Mouse (Mus musculus) T-helper 2 cell (primary cell): ENCODE results near the gene 0610037L13Rik.

Experiments
- in situ Hi-C: fragments of 300-600 bp; cut with MboI, MseI; formaldehyde crosslinking; loops from one replicate; pipeline ENCODE4 v1.15.1; 2025; ENCODE audit warnings: high pct_unique_total_duplicates

Gene 0610037L13Rik

GRCm38 (mm10) chr4:107906561-107906960 is 16.9 kb downstream of the 0610037L13Rik start:
- in situ Hi-C loops = no loop called here

- in situ Hi-C loops = no loop called here
Observed at GRCm38 (mm10) chr4:107910020-107910419, 20.4 kb downstream of the 0610037L13Rik start.

DNA sequence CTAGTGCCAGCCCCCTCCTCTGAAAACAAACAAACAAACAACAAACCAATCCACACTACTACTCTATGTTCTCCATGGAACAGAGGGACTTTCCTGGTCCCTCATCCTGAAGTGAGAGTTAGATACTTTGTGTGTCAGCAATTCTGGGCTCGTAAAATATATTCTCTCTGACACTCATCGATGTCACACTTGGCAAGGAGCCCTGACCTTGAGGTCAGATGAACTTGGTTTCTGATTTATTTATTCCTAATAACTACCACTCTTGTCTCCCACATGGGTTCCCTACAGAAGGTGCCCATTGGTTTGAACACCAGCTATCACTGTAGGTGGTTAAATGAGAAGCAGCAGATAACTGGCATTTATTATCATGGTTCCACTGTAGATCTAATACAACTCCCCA is 30.7 kb downstream of the 0610037L13Rik start:
- in situ Hi-C loops = no loop called here

DNA sequence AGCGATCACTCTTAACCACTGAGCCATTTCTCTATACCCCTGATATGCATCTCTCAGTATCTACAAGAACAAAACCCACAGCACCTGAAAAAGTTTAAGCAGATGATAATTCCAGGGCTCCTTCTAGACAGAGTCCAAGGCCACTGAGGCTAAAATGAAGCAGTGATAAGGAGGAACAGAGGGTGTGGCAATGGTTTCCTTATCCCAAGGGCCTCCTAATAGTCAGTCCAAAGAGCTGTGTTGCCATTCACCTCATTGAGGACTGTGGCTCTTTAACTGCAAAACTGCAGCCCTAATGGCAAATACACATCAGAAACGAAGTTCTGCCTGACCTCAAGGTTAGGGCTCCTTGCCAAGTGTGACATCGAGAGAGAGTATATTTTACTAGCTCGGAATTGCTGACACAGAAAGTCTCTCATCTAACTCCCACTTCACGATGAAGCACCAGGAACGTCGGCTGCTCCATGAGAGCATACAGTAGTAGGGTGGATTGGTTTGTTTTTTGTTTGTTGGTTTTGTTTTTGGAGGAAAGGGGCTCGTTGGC is 31.6 kb downstream of the 0610037L13Rik start:
- in situ Hi-C loops = no loop called here

DNA sequence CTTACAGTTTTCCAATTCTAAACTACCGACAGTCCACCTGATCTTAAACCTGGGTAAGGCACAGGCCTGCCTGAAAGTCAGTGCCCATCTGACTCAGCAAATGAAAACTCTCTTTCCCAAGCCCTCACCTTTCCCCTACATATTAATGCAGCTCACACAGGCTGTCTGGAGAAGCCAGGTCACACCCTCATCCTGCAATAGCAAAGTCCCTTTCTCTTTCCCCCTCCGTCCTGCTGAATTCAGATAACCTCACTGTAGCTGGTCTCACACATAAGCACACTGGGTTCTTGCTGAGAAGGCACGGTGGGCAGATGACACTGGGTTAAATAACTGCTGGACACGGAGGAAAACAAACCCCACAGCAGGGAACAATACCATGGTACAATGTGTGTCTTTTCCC is 32.3 kb downstream of the 0610037L13Rik start:
- in situ Hi-C loops = no loop called here

GRCm38 (mm10) chr4:107923145-107923802 is 33.7 kb downstream of the 0610037L13Rik start, which contains the start of gene Cpt2:
Cpt2 (minus strand) TSS chr4:107923610.
- in situ Hi-C loops = no loop called here

DNA sequence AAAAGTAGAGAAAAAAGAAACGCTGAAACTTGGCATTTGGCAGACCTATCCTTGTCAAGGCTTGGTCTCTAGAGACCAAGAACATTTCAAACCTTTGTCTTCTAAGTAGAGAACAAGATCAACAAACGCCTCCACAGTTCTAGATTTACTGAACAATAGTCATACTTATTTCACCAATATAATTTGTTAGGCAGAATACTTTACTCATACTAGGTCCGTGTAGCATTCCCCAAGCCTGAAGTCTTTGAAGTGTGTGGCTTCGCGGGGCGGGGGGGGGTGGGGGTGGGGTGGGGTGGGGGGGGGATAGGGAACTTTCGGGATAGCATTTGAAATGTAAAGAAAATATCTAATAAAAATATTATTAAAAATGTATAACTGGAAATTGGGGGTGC is 34.2 kb downstream of the 0610037L13Rik start:
- in situ Hi-C loops = no loop called here

GRCm38 (mm10) chr4:107928269-107928668 is 38.7 kb downstream of the 0610037L13Rik start:
- in situ Hi-C loops = no loop called here

DNA sequence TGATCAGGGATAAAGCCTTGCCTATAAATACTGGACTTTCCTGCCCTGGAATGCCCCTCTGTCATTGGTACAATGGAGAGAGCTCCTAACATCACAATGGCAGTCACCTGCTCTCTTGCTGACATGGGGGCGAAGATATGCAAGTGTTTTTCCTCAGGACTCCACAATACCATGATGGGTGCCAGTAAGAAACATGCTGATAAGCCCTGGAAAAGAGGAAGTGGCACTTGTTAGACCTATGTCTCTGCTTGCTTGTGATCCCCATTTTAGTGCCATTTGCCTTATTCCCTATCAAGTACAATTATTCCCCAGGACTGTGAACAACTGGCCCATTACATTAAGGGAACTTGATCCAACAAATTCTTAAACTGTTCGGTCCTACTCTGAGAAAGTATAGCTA is 39.1 kb downstream of the 0610037L13Rik start:
- in situ Hi-C loops = no loop called here

- in situ Hi-C loops = no loop called here
Observed at GRCm38 (mm10) chr4:107931453-107931852, 41.8 kb downstream of the 0610037L13Rik start.

GRCm38 (mm10) chr4:107933239-107933638 is 43.6 kb downstream of the 0610037L13Rik start:
- in situ Hi-C loops = no loop called here

GRCm38 (mm10) chr4:107935254-107935653 is 45.6 kb downstream of the 0610037L13Rik start:
- in situ Hi-C loops = no loop called here

- in situ Hi-C loops = no loop called here
Observed at GRCm38 (mm10) chr4:107937338-107937737, 47.7 kb downstream of the 0610037L13Rik start.

DNA sequence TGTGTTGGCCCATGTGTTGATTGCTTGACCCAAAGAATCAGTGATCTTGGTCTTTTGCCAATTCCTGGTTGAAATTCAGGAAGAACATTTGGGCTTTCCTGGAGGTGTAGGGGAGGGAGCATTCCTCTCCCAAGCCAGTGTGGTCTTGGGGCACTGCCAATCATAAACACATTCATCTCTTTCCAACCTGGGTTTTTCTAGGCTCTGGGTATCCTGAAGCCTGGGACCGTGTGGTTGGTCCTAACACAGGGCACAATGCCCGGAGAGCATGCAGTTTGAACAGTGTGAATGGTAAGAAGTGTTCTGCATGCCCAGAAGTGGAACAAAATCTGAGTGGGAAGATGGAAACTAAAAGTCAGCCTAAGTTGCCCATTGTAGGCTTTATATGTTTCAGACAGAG is 48.5 kb downstream of the 0610037L13Rik start:
- in situ Hi-C loops = no loop called here

GRCm38 (mm10) chr4:107942741-107943140 is 53.1 kb downstream of the 0610037L13Rik start:
- in situ Hi-C loops = no loop called here

DNA sequence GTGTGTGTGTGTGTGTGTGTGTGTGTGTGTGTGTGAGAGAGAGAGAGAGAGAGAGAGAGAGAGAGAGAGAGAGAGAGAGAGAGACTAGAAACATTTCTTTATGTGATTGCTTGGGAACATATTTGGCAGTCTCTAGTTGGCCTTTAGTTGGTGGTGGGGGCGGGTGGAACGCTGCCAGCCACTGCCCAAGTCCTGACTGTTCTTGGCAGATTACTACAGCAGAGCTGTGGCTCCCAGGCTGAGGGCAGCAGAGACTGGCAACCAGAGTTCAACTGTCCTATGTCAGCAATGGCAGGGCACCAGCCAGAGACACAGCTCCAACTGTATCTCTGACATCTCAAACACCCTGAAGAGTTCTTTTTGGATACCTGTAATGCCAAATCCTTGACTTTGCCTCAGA is 54.5 kb downstream of the 0610037L13Rik start:
- in situ Hi-C loops = no loop called here
